Mouse (Mus musculus) midbrain, embryonic 15.5 days (tissue): ENCODE data around the gene 2610044O15Rik8. TPM values are rescaled to one million over a fixed set of nuclear protein-coding genes. Genes with fewer than 3 reads are reported as not detected.
"Not testable (repeated sequence)": the region's sequence is repeated elsewhere in the genome, so short reads cannot be mapped to it uniquely, and the experiment has no call there.

Experiments
- ATAC-seq: fragments of 200-750 bp; cut with Nextera tagmentation; replicated peaks from 2 replicates; pipeline ENCODE4 v1.8.0; 2017; ENCODE audit warnings: moderate TSS enrichment
- H3K27ac ChIP-seq: fragments of 300-500 bp; sonication (generic); 2 replicates; pipeline ENCODE4 v1.5.1; 2015; ENCODE audit warnings: mild to moderate bottlenecking, inconsistent platforms
- H3K27me3 ChIP-seq: fragments of 300-500 bp; sonication (generic); replicated peaks from 2 replicates; pipeline ENCODE4 v1.6.1; 2015; ENCODE audit warnings: inconsistent platforms
- H3K36me3 ChIP-seq: fragments of 300-500 bp; sonication (generic); replicated peaks from 2 replicates; pipeline ENCODE4 v1.6.1; 2015; ENCODE audit warnings: inconsistent platforms
- H3K4me1 ChIP-seq: fragments of 300-500 bp; sonication (generic); 2 replicates; pipeline ENCODE4 v1.6.1; 2015; ENCODE audit warnings: inconsistent platforms
- H3K4me2 ChIP-seq: fragments of 300-500 bp; sonication (generic); 2 replicates; pipeline ENCODE4 v1.6.1; 2015; ENCODE audit warnings: inconsistent platforms, mild to moderate bottlenecking, moderate library complexity
- H3K4me3 ChIP-seq: fragments of 300-500 bp; sonication (generic); 2 replicates; pipeline ENCODE4 v1.5.1; 2015; ENCODE audit warnings: mild to moderate bottlenecking, inconsistent platforms
- H3K9ac ChIP-seq: fragments of 300-500 bp; sonication (generic); 2 replicates; pipeline ENCODE4 v1.6.1; 2015; ENCODE audit warnings: mild to moderate bottlenecking, inconsistent platforms
- H3K9me3 ChIP-seq: fragments of 300-500 bp; sonication (generic); 2 replicates; pipeline ENCODE4 v1.6.1; 2016; ENCODE audit warnings: inconsistent platforms
- WGBS: fragments of 180-500 bp; shearing (Covaris S2); methylation state at CpG from one replicate; pipeline ENCODE4 v1.1.7; 2015; ENCODE audit warnings: mixed read lengths; 5-methylcytosine and 5-hydroxymethylcytosine counted together
- polyA plus RNA-seq: library from polyadenylated mRNA; unstranded; fragments of >200 nt; fragmentation: Nextera tagmentation; extraction: Ambion mirVana; gene quantifications from 2 replicates; pipeline ENCODE4 v1.2.1, GENCODE M21; 2015

2610044O15Rik8 gene
- polyA plus RNA-seq: 26.0 and 30.7 TPM in 2 replicates

DNA sequence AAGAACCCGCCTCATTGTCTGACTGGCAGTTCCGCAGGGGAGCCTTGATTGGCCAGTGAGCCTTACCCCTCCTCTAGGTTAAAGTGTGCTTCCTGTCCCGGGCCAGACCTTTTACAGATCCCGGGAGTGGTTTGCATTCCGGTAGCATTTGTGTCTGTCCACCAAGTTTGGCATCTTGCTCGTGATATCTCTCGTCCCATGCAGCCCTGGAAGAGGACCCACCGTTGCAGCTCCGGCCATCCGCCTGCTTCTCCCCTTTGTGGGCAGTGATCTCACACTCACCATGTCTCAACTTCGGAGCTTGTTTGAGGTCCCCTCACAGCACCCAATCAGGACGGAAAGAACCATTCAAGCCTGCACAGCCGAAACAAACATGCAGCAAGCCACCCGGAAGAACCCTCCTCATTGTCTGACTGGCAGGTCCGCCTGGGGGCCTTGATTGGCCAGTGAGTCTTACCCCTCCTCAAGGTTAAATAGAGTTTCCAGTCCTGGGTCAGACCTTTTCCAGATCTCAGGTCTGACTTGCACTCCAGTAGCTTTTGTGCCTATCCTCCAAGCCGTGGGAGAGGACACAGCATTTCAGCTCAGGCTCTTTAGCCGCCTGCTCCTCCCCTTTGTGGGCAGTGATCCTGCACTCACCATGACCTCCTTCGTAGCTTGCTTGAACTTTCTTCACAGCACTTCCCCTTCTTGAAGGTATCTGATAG is at the start of gene 2610044O15Rik8:
TSS of gene 2610044O15Rik8 (minus strand) at position 380 of the 707 bp plus-strand sequence.
- Histone ChIP-seq H3K9ac (peak within 1 kb of the TSS; percentile 71), H3K9me3 (no peaks in the 10 kb centered on the region), H3K27me3 (no peaks in the 10 kb centered on the region), H3K4me3 (peak within 1 kb of the TSS; percentile 85), H3K27ac (peak within 1 kb of the TSS; percentile 91), H3K4me2 (peak within 1 kb of the TSS; percentile 67), H3K36me3 (no peaks in the 10 kb centered on the region), H3K4me1 (peaks cover 13% of the 10 kb centered on the region)
- WGBS: under 1% methylated on average over 18 of the region's 18 CpGs
- peak; percentile 100 for ATAC-seq

DNA sequence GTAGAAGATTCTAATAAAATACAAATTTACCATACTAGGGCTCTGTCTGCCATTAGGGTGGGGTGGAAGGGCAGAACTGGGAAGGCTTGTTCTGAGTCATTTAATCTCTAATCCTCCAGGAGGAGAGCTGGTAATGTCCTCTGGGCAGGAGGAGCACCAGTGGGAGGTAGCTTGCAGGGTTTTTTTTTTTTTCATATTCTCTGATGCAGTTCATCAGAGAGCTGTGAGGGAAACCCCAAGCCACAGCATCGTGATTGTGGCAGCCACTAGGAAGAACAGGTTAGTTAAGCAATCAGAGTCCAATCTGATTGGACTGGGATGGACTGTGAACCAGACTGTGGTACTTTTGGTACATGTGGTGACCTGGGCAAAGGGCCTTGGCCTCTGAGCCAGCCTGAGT is 31.7 kb upstream of the 2610044O15Rik8 start:
- ATAC-seq: no peak
- H3K4me1 ChIP-seq: peaks cover 6% of the 10 kb centered on the region; the same call in 1 of the 2 replicates
- peaks cover 22% of the 10 kb centered on the region for H3K9me3 ChIP-seq
- H3K27me3 ChIP-seq: no peaks in the 10 kb centered on the region
- H3K36me3 ChIP-seq: peaks cover 17% of the 10 kb centered on the region
- H3K4me2 ChIP-seq: no peak overlapping the region
- H3K9ac ChIP-seq: no peak overlapping the region
- WGBS: 100% methylated on average over 1 of the region's 1 CpGs
- H3K4me3 ChIP-seq: no peak overlapping the region
- no peak overlapping the region for H3K27ac ChIP-seq

DNA sequence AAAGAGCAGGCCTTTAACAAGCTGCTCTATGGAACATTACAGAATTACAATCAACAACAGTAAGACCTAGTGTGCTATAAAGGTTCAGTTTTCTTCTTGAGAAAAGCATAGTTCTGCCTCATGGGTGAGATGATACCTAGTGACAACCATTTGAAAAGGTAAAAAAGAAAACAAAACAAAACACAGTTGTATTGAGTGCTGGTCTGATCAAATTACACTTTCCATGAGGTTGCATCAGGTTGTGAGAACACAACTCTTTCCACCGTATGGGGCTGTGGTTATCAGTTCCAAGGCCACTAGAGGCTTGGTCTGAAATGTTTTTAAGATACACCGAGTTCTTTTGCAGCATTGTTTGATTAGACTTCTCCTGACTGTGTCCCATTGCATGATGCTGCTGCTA is 30.1 kb upstream of the 2610044O15Rik8 start:
- peak overlapping the region; percentile 52; the same call in 1 of the 2 replicates for H3K9ac ChIP-seq
- 85% methylated on average over 2 of the region's 2 CpGs for WGBS

DNA sequence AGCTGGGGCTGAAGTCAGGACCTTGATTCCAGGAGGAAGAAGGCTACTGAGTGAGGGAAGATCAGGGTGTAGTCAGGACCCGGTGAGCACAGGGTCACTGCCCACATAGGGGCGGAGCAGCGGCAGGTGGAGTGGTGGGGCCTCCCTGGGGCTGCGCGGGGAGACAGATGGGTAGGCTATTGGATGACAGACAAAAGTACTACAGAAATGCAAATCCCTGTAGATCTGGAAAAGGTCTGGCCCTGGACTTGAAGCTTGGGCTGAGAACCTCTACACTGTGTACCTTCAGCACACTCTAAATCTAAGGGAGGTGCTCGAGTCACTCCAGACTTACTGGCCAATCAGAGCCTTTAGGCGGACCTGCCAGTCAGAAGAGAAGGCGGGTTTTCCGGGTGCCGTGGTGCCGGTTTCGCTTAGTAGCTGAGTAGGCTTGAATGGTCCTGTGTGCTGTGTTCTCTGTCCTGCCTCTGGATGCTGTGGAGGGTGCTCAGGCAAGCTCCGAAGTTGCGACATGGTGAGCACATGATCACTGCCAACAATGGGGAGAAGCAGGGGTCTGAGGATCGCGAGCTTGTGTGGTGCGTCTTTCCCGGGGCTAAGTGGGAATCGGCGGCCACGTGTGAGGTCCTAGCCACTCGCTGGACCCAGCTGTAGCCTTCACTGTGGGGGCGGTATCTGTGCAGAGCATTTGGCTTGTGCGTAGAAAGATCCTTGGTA is 29.2 kb upstream of the 2610044O15Rik8 start:
- not testable (repeated sequence) for H3K9me3 ChIP-seq, H3K36me3 ChIP-seq, H3K27me3 ChIP-seq, H3K4me1 ChIP-seq
- Histone ChIP-seq H3K9ac (peak overlapping the region; percentile 52), H3K27ac (peak overlapping the region; percentile 81), H3K4me2 (peak overlapping the region; percentile 79), H3K4me3 (peak overlapping the region; percentile 58)
- WGBS: 1% methylated on average over 24 of the region's 24 CpGs
- peak; percentile 99 for ATAC-seq

More for the DNA sequence above, 30.1 kb upstream of the 2610044O15Rik8 start:
- Histone ChIP-seq H3K27ac (no peak overlapping the region), H3K27me3 (no peaks in the 10 kb centered on the region), H3K9me3 (peaks cover 15% of the 10 kb centered on the region), H3K36me3 (peaks cover 10% of the 10 kb centered on the region), H3K4me1 (peaks cover 6% of the 10 kb centered on the region; the same call in 1 of the 2 replicates), H3K4me2 (peak overlapping the region; percentile 79), H3K4me3 (peak overlapping the region; percentile 58)
- ATAC-seq: no peak

DNA sequence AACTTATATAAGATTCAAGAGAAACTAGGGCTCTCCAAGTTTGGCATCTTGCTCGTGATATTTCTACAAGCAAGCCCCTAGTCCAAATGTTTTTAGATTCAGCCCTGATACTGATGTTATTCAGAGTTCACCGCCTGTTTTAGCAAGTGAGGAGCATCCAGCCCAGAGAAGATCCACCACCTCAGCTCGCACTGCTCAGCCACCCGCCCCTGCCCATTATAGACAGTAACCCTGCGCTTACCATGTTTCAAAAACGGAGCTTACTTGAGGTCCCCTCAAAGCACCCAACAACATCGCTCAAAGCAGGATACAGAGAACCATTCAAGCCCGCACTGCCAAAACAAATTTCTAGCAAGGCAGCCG is 561 bp downstream of the 2610044O15Rik8 start:
- H3K27me3 ChIP-seq: no peaks in the 10 kb centered on the region
- WGBS: under 1% methylated on average over 9 of the region's 9 CpGs
- no peaks in the 10 kb centered on the region for H3K36me3 ChIP-seq
- H3K9me3 ChIP-seq: no peaks in the 10 kb centered on the region
- peak overlapping the region; percentile 71 for H3K9ac ChIP-seq
- peak overlapping the region; percentile 91 for H3K27ac ChIP-seq
- peak overlapping the region; percentile 67 for H3K4me2 ChIP-seq
- H3K4me1 ChIP-seq: peaks cover 13% of the 10 kb centered on the region
- ATAC-seq: no peak
- H3K4me3 ChIP-seq: peak overlapping the region; percentile 85

Other genes with a start within 250 kb of the 2610044O15Rik8 start
- not detected in 2 replicates for gene Ccdc7a, start 168.9 kb downstream of the 2610044O15Rik8 start, polyA plus RNA-seq
- not detected in 2 replicates for gene Ccdc7b, start 167.3 kb downstream of the 2610044O15Rik8 start, polyA plus RNA-seq
- gene Gm10999, start 102.7 kb downstream of the 2610044O15Rik8 start, polyA plus RNA-seq: not detected in 2 replicates